Comparison of ENCODE assay signal across 8 mouse cellular contexts in the genomic region with DNA sequence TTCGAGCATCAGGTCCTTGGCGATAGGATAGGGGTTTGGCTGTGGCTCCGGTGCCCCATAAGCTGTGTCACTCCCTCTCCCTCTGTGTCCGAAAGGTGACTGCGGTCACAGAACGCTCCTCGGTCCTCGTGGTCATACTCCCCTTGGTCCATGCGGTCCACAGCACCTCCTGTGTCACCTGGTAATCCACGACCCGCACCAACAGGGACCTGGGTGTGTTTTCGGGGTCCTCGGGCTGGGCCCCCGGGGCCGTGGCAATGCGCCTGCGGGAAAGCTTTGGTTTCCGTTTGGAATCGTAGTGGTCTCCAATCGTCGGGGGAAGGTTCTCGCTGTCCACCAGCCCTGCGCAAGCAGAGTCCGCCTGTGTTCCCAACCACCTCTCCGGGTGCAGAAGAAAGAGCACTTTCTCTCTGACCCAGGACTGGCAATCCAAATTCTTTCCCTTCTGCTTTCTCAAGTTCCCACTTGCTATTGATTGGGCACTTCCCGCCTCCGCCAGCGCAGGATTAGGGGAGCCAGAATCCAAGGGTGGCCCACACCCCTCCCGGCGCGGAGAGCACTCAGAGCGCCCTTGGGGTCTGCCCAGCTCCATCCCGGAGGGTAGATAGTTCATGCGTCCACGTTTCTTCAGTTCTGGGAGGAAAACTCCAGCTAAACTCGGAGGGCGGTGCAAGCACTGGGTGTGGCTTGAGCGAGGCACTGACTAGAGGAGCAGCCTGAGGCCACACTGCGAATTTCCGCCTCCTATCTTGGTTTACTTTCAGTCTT. TPM values are rescaled to one million over a fixed set of nuclear protein-coding genes. Genes with fewer than 3 reads are reported as not detected.
DNase-seq lines count a peak whose midpoint lies in the region; ATAC-seq and TF ChIP-seq lines count a peak whose summit lies in the region.

A gene (minus strand): TSS at position 636 of the 768 bp plus-strand sequence.

- H3K36me3 ChIP-seq in hindbrain, embryonic 15.5 days, result no peaks in the 10 kb centered on the region
- no peaks in the 10 kb centered on the region for H3K36me3 ChIP-seq in liver, embryonic 11.5 days (ENCODE audit: control insufficient read depth, insufficient read depth, low read length)
- no peaks in the 10 kb centered on the region for H3K36me3 ChIP-seq in midbrain, postnatal 0 days (ENCODE audit: insufficient read depth, low read length)
- no peaks in the 10 kb centered on the region for H3K36me3 ChIP-seq in testis, adult 2 months (ENCODE audit: control insufficient read depth, insufficient read depth, low read length)

- peak in 1 of 2 experiments; percentile 12 for DNase-seq in left cerebral cortex, adult 2 months (ENCODE audit: extremely low spot score in 1 of 2, low spot score in 2 of 2)
- DNase-seq in left cerebral cortex, adult 9 months (ENCODE audit: low spot score in 2 of 2), result no peak
- DNase-seq in c-Kit-positive CD71-positive TER-119-negative erythroid progenitor cells, embryonic 14.5 days (ENCODE audit: low read depth), result peak; percentile 58
- DNase-seq in gastrocnemius, adult 8-10 months (ENCODE audit: low spot score in 2 of 2), result peak; percentile 8 to 36
- peak; percentile 67 for DNase-seq in liver, embryonic 11.5 days (ENCODE audit: low spot score)
- peak; percentile 12 for DNase-seq in midbrain, postnatal 0 days (ENCODE audit: low spot score)

- no peaks in the 10 kb centered on the region for H3K27me3 ChIP-seq in hindbrain, embryonic 15.5 days
- H3K27me3 ChIP-seq in liver, embryonic 11.5 days (replicated peaks; ENCODE audit: control insufficient read depth, insufficient read depth, low read length), result no peaks in the 10 kb centered on the region
- H3K27me3 ChIP-seq in midbrain, postnatal 0 days (ENCODE audit: insufficient read depth, low read length), result no peaks in the 10 kb centered on the region
- H3K27me3 ChIP-seq in testis, adult 2 months (ENCODE audit: control insufficient read depth, insufficient read depth, low read length), result no peaks in the 10 kb centered on the region

- H3K9me3 ChIP-seq in hindbrain, embryonic 15.5 days, result no peaks in the 10 kb centered on the region
- H3K9me3 ChIP-seq in liver, embryonic 11.5 days (ENCODE audit: control insufficient read depth, low read length), result no peaks in the 10 kb centered on the region
- H3K9me3 ChIP-seq in midbrain, postnatal 0 days (ENCODE audit: low read length), result no peaks in the 10 kb centered on the region

- peak within 1 kb of the TSS; percentile 90 for H3K4me2 ChIP-seq in hindbrain, embryonic 15.5 days
- peak within 1 kb of the TSS; percentile 74 for H3K4me2 ChIP-seq in liver, embryonic 11.5 days
- H3K4me2 ChIP-seq in midbrain, postnatal 0 days (ENCODE audit: low read depth, low read length, poor library complexity, severe bottlenecking), result peak within 1 kb of the TSS; percentile 86

- TF ChIP-seq POLR2A in testis, adult 2 months (IDR thresholded peaks at IDR 0.05; ENCODE audit: control insufficient read depth, low read depth, low read length), result no peak

- intact Hi-C loops in left cerebral cortex, adult 2 months (cut with DNase I), result no loop called here

- no peak for TF ChIP-seq CTCF in left cerebral cortex, adult 2 months (IDR thresholded peaks at IDR 0.05)
- TF ChIP-seq CTCF in midbrain, postnatal 0 days (IDR thresholded peaks at IDR 0.05), result no peak
- TF ChIP-seq CTCF in testis, adult 2 months (IDR thresholded peaks at IDR 0.05; ENCODE audit: control insufficient read depth, insufficient read depth, insufficient replicate concordance, low read depth, low read length), result no peak

- WGBS in hindbrain, embryonic 15.5 days, result under 1% methylated on average over 40 of the region's 40 CpGs
- WGBS in liver, embryonic 11.5 days, result under 1% methylated on average over 40 of the region's 40 CpGs
- WGBS in midbrain, postnatal 0 days, result under 1% methylated on average over 40 of the region's 40 CpGs

- no peak within 1 kb of the TSS for H3K27ac ChIP-seq in left cerebral cortex, adult 2 months
- H3K27ac ChIP-seq in hindbrain, embryonic 15.5 days (replicated peaks), result no peak within 1 kb of the TSS
- peak within 1 kb of the TSS; percentile 26; the same call in 1 of the 2 replicates for H3K27ac ChIP-seq in liver, embryonic 11.5 days (ENCODE audit: low read depth, low read length)
- no peak within 1 kb of the TSS for H3K27ac ChIP-seq in midbrain, postnatal 0 days (ENCODE audit: low read depth, low read length)
- H3K27ac ChIP-seq in testis, adult 2 months (ENCODE audit: control insufficient read depth, insufficient read depth, low read depth, low read length), result no peak within 1 kb of the TSS

- peak within 1 kb of the TSS; percentile 45 for H3K9ac ChIP-seq in hindbrain, embryonic 15.5 days
- H3K9ac ChIP-seq in liver, embryonic 11.5 days (ENCODE audit: low read depth, low read length), result peak within 1 kb of the TSS; percentile 74
- H3K9ac ChIP-seq in midbrain, postnatal 0 days (replicated peaks; ENCODE audit: low read length, poor library complexity, severe bottlenecking), result peak within 1 kb of the TSS; percentile 54

- peak within 1 kb of the TSS; percentile 57 for H3K4me3 ChIP-seq in left cerebral cortex, adult 2 months
- H3K4me3 ChIP-seq in hindbrain, embryonic 15.5 days, result peak within 1 kb of the TSS; percentile 53
- peak within 1 kb of the TSS; percentile 72 for H3K4me3 ChIP-seq in liver, embryonic 11.5 days (ENCODE audit: low read depth, low read length)
- peak within 1 kb of the TSS; percentile 46 for H3K4me3 ChIP-seq in midbrain, postnatal 0 days (ENCODE audit: low read depth, low read length)
- H3K4me3 ChIP-seq in testis, adult 2 months (ENCODE audit: control insufficient read depth, low read depth, low read length), result peak within 1 kb of the TSS; percentile 71

- peak; percentile 85 for ATAC-seq in hindbrain, embryonic 15.5 days (ENCODE audit: low FRiP score, low read depth)
- ATAC-seq in liver, embryonic 11.5 days (replicated peaks; ENCODE audit: low FRiP score), result peak; percentile 89
- peak; percentile 70 for ATAC-seq in midbrain, postnatal 0 days (ENCODE audit: low FRiP score)

- peaks cover 11% of the 10 kb centered on the region for H3K4me1 ChIP-seq in hindbrain, embryonic 15.5 days (replicated peaks)
- H3K4me1 ChIP-seq in liver, embryonic 11.5 days (replicated peaks; ENCODE audit: control insufficient read depth, insufficient read depth, low read length), result no peaks in the 10 kb centered on the region
- no peaks in the 10 kb centered on the region for H3K4me1 ChIP-seq in midbrain, postnatal 0 days (ENCODE audit: insufficient read depth, low read length)
- H3K4me1 ChIP-seq in testis, adult 2 months (ENCODE audit: control insufficient read depth, insufficient read depth, low read length), result no peaks in the 10 kb centered on the region; the same call in 1 of the 2 replicates

RNA-seq across cellular contexts. Expression of the gene that starts here (rescaled TPM):
- total RNA-seq in left cerebral cortex, adult 2 months (2021), result under 1 TPM in 1 of 2 experiments, not detected in 1; 0.16 TPM
- total RNA-seq in gastrocnemius, adult 8-10 months (2022), result under 1 TPM; 0.22 to 0.58 (median 0.28) TPM
- polyA plus RNA-seq in hindbrain, embryonic 15.5 days (2015; fragmentation: Nextera tagmentation; extraction: Ambion mirVana), result 0.53 and 1.1 TPM in 2 replicates
- 0.88 and 1.3 TPM in 2 replicates for polyA plus RNA-seq in liver, embryonic 11.5 days (2014; fragmentation: Nextera tagmentation; extraction: Ambion mirVana)
- total RNA-seq in midbrain, postnatal 0 days (2014; rRNA removed), result 0.38 and 2.2 TPM in 2 replicates
- polyA plus RNA-seq in midbrain, postnatal 0 days (2015; fragmentation: Nextera tagmentation; extraction: Ambion mirVana), result 0.86 and 1.3 TPM in 2 replicates
- 0.23 and 0.28 TPM in 2 replicates for polyA plus RNA-seq in testis, adult 2 months (2012; rRNA removed)

Comparison
In these comparisons a context has a peak if more than half of its experiments do, and no peak if none do; other contexts are left out.
1. Peak in DNase-seq in gastrocnemius, adult 8-10 months; RNA of the gene not detected or under 1 TPM.
2. DNase-seq: peak in c-Kit-positive CD71-positive TER-119-negative erythroid progenitor cells, embryonic 14.5 days (single experiment), liver, embryonic 11.5 days (single experiment) and midbrain, postnatal 0 days (single experiment); none in left cerebral cortex, adult 9 months (0 of 2).
3. Peak in every context shown above with its lines, with median percentiles within 50 percentile points of each other: H3K4me3 ChIP-seq, ATAC-seq, H3K4me2 ChIP-seq and H3K9ac ChIP-seq.